Mouse (Mus musculus) left cerebral cortex, postnatal 25 days (tissue): ENCODE results near the gene Umod. TPM values are rescaled to one million over a fixed set of nuclear protein-coding genes. Genes with fewer than 3 reads are reported as not detected.

Experiments used
- DNase-seq, 2 experiments: peaks; one replicate each; pipeline ENCODE4 v3.0.0; 2022; ENCODE audit warnings: low spot score in 2 of 2, mixed read lengths in 1 of 2
- intact Hi-C: fragments of 180-260 bp; cut with DNase I; formaldehyde crosslinking; loops from one replicate; pipeline ENCODE4 v1.15.1; 2025
- total RNA-seq, 2 experiments: library from RNA; stranded (reverse); gene quantifications; 2 replicates each; pipeline ENCODE4 v1.2.3; 2021

The Umod gene
- not detected for total RNA-seq

DNA sequence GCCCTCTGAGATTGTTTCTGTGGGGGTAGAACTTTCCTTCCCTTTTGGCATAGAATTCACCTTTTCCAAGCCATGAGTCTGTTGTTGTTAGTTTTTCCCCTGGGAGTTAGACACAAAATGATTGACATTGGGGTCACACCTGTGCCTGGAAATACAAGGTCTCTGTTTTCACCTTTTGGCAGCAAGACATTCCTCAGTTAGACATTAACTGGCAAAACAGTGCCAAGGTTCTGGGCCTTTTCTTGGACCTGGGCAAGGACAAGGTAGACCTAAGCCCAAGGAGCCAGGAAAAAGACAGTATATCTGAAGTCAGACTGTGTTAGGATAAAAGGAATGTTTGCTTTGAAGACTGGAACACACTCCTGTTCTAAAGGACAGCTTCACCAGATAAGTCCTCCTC is at the start of gene Umod:
TSS of gene Umod (minus strand) at position 27 of the 400 bp plus-strand sequence.
- intact Hi-C loops: no loop called here

DNA sequence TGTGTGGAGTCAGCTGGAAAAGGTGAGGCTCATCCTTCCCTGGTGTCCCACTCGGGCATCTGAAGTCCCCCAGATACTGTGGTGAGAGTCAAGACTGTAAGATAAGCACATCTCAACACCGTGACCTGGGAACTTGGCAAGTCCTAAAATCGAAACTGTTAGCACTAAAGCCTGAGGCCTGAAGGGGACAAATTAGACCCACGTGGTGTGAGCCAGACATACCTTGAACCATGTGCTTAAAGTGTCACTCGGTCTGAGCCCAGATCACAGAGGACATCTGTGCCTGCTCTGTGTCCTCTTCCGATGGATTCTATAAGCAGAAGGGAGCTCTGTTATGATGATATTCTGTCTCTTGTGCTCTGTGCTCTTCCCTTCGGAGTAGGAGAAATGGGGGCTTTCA is 49.5 kb upstream of the Umod start:
- DNase-seq: no peak
- intact Hi-C loops: no loop called here

More for the DNA sequence above, at the start of gene Umod:
- DNase-seq: no peak

DNA sequence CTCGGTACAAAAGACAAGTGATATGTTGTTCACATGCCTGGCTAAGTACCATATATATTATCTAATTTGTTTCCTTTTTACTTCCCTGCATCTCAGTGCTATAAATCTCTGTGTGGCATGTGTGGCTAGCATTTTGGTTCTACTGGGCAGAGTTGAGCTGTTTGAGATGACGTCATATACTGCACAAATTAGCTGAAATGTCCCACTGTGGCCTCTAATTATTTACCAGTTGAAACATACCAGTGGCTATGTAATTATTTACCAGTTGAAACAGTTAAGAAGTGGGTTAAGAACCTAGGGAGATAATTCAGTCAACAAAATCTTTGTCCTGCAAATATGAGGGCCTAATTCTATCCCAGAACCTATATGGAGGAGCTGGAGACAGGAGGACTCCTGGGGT is 48.5 kb upstream of the Umod start:
- intact Hi-C loops: no loop called here
- DNase-seq: no peak

DNA sequence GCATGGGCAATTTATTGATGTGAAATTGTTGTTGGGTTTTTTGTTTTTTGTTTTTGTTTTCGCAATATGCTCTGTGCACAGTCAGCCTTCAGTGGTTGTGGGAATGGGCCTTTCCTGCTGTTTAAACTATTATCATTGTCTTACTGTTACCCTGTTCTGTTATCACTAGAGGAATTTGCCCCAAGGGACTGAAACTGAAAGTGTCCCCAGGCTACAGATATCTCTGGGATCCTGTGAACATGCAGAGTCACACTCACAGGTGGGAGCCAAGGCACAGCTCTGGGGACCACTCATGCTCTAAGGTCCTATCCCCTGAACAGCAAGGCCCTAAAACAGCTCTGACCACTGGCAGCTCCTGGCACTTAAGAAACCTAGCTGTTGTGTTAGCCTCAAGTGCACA is 48.1 kb upstream of the Umod start:
- intact Hi-C loops: no loop called here
- no peak for DNase-seq

GRCm38 (mm10) chr7:119526486-119526885 is 47.4 kb upstream of the Umod start:
- DNase-seq: no peak
- intact Hi-C loops: no loop called here

DNA sequence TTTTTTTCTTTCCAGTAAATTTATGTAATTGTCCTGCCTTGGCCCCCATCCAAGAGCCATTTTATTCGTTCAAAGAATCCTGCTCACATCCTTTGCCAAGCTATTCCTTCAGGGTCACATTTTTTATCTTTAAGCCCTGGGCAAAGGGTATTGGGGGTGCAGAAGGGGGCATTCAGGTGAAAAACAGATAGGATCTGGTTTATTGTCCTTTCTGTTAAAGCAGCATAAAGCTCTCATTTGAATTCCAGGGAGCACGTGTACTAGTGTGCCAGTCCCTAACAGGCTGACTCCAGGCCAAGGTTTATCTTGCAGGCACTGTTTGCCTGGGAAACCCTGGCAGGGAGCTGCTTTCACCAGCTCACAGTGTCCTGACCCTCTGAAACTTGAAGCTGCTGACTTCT is 46.8 kb upstream of the Umod start:
- intact Hi-C loops: no loop called here
- DNase-seq: peak in 1 of 2 experiments; percentile 4

DNA sequence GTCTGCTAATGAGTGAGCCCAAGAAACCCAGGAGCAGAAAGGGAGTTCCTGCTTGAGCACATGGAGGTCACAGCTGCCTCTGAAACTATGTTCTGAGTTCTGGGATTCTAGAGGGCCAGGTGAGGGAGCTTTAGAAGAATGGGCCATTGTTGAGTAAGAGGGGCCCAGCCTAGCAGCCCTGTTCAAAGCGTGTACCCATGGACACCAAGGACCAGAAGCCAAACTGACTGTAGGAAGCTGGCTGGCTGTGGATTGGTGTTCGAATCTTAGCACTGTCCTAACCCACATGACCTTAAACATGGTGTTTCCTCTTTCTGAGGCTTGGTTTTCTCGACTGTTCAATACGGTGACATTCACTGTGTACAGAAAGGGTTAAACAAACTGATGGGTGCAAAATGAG is 44.3 kb upstream of the Umod start, which contains the start of gene Pdilt:
TSS of gene Pdilt (minus strand) at position 101 of the 400 bp plus-strand sequence.
- intact Hi-C loops: no loop called here
- no peak for DNase-seq

DNA sequence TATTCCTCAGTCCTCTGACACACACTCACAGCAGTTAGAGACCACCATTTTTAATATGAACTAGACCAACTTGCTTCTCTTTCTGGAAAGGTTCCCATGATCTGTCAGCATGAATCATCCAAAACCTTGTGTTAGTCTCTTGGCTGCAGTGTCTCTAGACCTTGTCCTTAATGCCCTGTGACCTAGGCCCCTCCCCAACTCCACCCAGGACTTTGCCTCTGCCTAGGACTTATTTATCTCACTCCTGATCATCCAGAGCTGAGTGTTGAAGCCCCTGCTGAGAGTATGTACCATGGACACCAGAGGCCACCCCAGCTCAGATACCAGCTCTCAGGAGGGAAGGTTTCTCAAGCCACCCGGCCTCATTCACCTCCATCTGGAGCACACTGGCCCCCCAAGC is 43.3 kb upstream of the Umod start:
- no peak for DNase-seq
- intact Hi-C loops: no loop called here

DNA sequence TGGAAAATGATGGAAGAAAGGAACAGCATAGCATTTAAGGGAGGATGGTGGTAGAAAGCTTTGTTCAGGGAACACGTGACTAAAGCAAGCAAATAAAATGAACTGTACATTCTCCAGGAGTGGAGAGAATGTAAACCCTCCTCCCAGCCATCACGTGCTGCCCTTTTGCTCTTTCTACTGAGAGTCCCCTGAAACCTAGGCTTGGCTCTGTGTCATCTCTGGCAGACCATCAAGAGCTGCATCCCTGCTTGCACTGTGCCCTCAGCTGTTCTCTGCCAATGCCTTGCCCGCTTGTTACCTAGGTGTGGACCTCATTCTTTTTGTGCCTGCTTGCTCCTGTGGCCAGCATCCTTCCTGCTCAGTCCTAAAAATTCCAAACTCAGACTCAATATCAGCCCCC is 42.7 kb upstream of the Umod start:
- no peak for DNase-seq
- intact Hi-C loops: no loop called here

- intact Hi-C loops: loop anchor here (5.0 to 10.0 kb wide), 5 partner anchors 67 to 808 kb away; partner anchors contain the start of gene Abca15
- peak; percentile 80 to 87 for DNase-seq
These were observed 40.6 kb upstream of the Umod start for GRCm38 (mm10) chr7:119519654-119520053.

DNA sequence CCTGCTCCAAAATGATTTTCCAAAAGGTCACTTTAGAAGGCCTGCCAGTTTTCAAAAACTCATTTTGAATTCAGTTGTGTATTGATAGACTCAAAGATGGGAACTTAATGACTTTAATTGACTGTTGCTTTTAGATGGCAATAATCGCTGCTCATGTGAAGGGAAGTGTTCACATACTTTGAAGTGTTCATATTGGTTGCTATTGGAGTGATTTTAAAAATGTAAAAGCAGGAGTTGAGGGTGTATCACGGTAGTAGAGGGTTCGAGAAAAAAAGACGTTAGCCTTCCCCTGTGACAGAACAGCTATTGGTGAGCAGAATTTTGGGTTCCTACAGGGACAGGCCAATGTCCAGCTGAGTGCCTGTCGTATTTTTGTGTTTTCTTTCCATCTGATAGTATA is 40.1 kb upstream of the Umod start, which contains the start of gene Acsm5:
TSS of gene Acsm5 (plus strand) at position 301 of the 400 bp plus-strand sequence.
- DNase-seq: no peak
- intact Hi-C loops: loop anchor here (5.0 to 10.0 kb wide), 5 partner anchors 67 to 808 kb away; partner anchors contain the start of gene Abca15

GRCm38 (mm10) chr7:119516272-119516558 is 37.1 kb upstream of the Umod start:
- intact Hi-C loops: loop anchor here (5.0 to 10.0 kb wide), 5 partner anchors 64 to 811 kb away; partner anchors contain the start of gene Abca15
- no peak for DNase-seq

DNA sequence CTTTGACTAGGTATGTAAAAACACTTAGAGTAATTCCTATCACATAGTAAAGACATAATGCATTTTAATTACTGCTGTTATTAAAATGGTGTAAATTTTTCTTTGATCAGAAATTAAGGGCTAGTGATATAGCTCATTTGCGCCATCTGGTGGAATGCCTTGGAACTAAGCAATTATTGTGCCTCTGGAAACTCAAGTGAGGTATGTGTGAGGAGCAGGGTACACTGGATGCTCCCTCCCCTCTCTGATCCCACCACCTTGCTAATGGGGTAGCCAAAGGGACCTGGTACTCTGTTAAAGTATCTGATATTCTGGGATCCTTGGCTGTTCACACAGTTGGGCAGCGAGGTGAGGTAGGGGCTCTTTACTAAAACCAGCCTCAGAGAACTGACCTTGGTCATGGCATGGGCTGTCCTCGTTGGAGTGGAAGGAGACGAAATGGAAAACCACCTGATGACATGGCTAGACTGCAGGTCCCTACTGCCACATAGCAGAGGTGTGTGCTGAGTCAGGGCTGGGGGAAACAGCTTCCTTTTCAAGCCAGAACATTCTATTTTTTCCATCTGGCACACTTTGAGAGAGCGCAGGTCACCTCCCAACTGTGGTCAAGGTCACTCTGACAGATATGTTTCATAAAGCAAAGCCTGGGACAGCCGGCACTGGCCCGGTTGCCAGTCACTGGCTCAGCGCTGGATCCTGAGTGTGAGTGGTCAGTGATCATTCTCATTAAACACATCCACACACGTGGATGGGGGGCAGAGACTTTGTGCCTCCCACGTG is 36.6 kb upstream of the Umod start:
- DNase-seq: peak; percentile 28 to 53
- intact Hi-C loops: loop anchor here (1.0 to 10.0 kb wide), 6 partner anchors 63 to 812 kb away; partner anchors contain the start of gene Abca15

- intact Hi-C loops: loop anchor here (5.0 to 10.0 kb wide), 2 partner anchors 71 to 748 kb away; no protein-coding TSS in a partner anchor
These were observed 34.0 kb upstream of the Umod start for GRCm38 (mm10) chr7:119513056-119513455.

DNA sequence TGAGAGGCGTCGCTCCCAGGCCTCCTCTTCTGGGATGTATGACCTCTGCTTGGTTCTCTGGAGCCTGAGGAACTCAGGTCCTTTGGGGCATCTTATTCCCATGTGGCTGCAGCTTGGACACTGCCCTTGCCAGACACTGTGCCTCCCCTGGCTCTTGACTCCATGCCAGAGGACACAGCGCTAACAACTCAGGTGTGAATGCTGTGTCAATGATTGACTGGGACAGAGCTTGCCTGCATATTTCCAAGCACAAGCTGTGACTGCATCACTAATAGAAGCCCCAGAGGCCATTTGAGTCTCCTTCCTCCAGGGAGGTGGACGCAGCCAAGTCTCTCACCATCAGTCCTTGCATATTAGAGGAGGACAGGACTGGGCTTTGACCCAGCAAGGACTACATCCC is 32.1 kb upstream of the Umod start:
- DNase-seq: no peak
- intact Hi-C loops: loop anchor here (5.0 to 10.0 kb wide), 2 partner anchors 69 to 746 kb away; no protein-coding TSS in a partner anchor

More at GRCm38 (mm10) chr7:119513056-119513455, 34.0 kb upstream of the Umod start:
- peak; percentile 37 to 61 for DNase-seq

GRCm38 (mm10) chr7:119490041-119490780 is 11.1 kb upstream of the Umod start:
- intact Hi-C loops: loop anchor here (10.0 kb wide), 1 partner anchor 605 kb away; no protein-coding TSS in a partner anchor
- peak; percentile 4 to 55 for DNase-seq

GRCm38 (mm10) chr7:119486683-119487082 is 7.6 kb upstream of the Umod start:
- intact Hi-C loops: no loop called here
- peak; percentile 4 to 66 for DNase-seq

DNA sequence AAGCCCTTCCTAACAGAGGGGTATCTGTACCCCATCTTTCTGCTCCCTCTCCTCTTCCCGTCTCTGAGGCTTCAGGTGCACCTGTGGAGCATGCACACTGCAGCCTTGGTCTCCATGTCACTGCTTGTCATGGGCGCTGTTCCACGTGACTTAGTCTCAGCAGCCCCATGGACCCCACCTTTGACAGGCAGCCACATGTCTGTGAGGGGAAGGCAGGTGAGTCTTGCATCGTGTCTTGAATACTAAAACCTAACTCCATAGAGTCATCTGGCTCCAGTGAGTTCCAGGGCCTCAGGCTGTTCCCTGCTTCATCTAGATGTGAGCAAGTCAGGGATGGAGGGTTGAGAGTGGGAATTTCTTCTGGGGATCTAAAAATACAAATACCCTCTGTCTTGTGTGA is 5.1 kb upstream of the Umod start:
- intact Hi-C loops: no loop called here
- DNase-seq: no peak

- intact Hi-C loops: no loop called here
- DNase-seq: no peak
These were observed 2.3 kb downstream of the Umod start for GRCm38 (mm10) chr7:119476500-119477389.
